Mouse (Mus musculus) olfactory bulb, adult 2 months (tissue): ENCODE measurements around the gene Gm42372.

Experiments
- CTCF ChIP-seq: fragments of 200-500 bp; IDR thresholded peaks from 2 replicates; pipeline ENCODE4 v1.5.1; 2012; ENCODE audit warnings: low read depth, mild to moderate bottlenecking, low read length, moderate library complexity; ENCODE audit not compliant: insufficient read depth
- POLR2A ChIP-seq: fragments of 200-500 bp; IDR thresholded peaks from 2 replicates; pipeline ENCODE4 v1.6.1; 2012; ENCODE audit warnings: mild to moderate bottlenecking, low read depth, low read length, moderate library complexity; ENCODE audit not compliant: insufficient read depth

DNA sequence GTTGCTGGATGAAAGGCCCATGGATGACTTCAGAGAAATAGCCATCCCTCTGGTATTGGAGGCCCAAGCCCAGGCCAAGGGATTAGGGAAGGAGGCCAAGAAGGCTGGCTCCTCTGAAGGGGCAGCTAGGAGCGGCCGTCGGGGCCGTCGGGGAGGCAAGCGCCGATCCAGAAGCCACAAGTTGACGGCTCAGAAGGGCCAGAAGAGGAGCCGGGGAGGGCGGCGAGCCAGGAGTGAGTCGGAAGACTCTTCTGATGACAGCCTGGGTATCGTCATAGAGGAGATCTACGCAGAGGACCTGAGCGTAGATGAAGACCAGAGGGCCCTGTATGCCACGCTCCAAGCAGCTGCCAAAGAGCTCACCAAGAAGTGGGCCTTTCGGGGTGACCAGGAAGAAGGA, 37.5 kb upstream of the Gm42372 start:
- TF ChIP-seq CTCF (no peak), POLR2A (no peak)
